Mouse (Mus musculus) bone marrow, adult 2 months (tissue): Measurements from ENCODE around the gene Mios. TPM values are rescaled to one million over a fixed set of nuclear protein-coding genes. Genes with fewer than 3 reads are reported as not detected.
A peak's percentile ranks its signal among the peaks of the same experiment; 100 is the strongest.

Experiments
- H3K27ac ChIP-seq: fragments of 200-500 bp; 2 replicates; pipeline ENCODE4 v1.5.1; 2012; ENCODE audit warnings: low read depth, mild to moderate bottlenecking, control low read depth, inconsistent platforms, low read length; ENCODE audit not compliant: control insufficient read depth, poor library complexity, insufficient read depth
- H3K4me1 ChIP-seq: fragments of 200-500 bp; 2 replicates; pipeline ENCODE4 v1.6.1; 2011; ENCODE audit warnings: low read length; ENCODE audit not compliant: control insufficient read depth, insufficient read depth
- H3K4me3 ChIP-seq: fragments of 200-500 bp; replicated peaks from 2 replicates; pipeline ENCODE3; 2011; ENCODE audit warnings: mild to moderate bottlenecking, low read depth, low read length, control low read depth; ENCODE audit not compliant: control insufficient read depth
- CTCF ChIP-seq: fragments of 200-500 bp; IDR thresholded peaks from 2 replicates; pipeline ENCODE4 v1.5.1; 2011; ENCODE audit warnings: low read length, control low read depth; ENCODE audit not compliant: control insufficient read depth, insufficient read depth
- POLR2A ChIP-seq: fragments of 200-500 bp; IDR thresholded peaks from 2 replicates; pipeline ENCODE4 v1.6.1; 2011; ENCODE audit warnings: low read depth, mild to moderate bottlenecking, control low read depth, low read length, borderline replicate concordance; ENCODE audit not compliant: control insufficient read depth
- WGBS: fragments of 180-500 bp; shearing (Covaris S2); methylation state at CpG from one replicate; pipeline ENCODE4 v1.1.7; 2018; 5-methylcytosine and 5-hydroxymethylcytosine counted together
- polyA plus RNA-seq: library from polyadenylated mRNA; stranded (reverse); fragments of >200 nt; gene quantifications from 2 replicates; pipeline ENCODE4 v1.2.4, GENCODE M21; 2011; ENCODE audit warnings: low replicate concordance; ENCODE audit not compliant: missing spikeins, insufficient read depth, insufficient read length

Mios gene
- 6.1 and 8.8 TPM in 2 replicates for polyA plus RNA-seq

GRCm38 (mm10) chr6:8209047-8209865, at the start of gene Mios:
TSS of gene Mios (plus strand) at chr6:8209222.
- Histone ChIP-seq H3K4me3 (peak within 1 kb of the TSS; percentile 64), H3K4me1 (no peaks in the 10 kb centered on the region; the same call in 1 of the 2 replicates), H3K27ac (peak within 1 kb of the TSS; percentile 91)
- 0 out of 2 replicates have a peak, but pooled peaks have one; percentile 62 for TF ChIP-seq POLR2A
- TF ChIP-seq CTCF = no peak
- WGBS = under 1% methylated on average over 90 of the region's 90 CpGs

GRCm38 (mm10) chr6:8160001-8160400, 49.0 kb upstream of the Mios start:
- Histone ChIP-seq H3K4me3 (no peak overlapping the region), H3K27ac (no peak overlapping the region), H3K4me1 (no peaks in the 10 kb centered on the region)
- TF ChIP-seq POLR2A (no peak), CTCF (no peak)
- WGBS = 52% methylated on average over 2 of the region's 2 CpGs

- no peak for TF ChIP-seq CTCF
- TF ChIP-seq POLR2A = no peak
Observed at GRCm38 (mm10) chr6:8164741-8165140, 44.3 kb upstream of the Mios start.

GRCm38 (mm10) chr6:8172101-8172500, 36.9 kb upstream of the Mios start:
- no peaks in the 10 kb centered on the region for H3K4me1 ChIP-seq
- TF ChIP-seq POLR2A (no peak), CTCF (no peak)
- 83% methylated on average over 1 of the region's 1 CpGs for WGBS
- H3K27ac ChIP-seq = no peak overlapping the region
- no peak overlapping the region for H3K4me3 ChIP-seq

More at GRCm38 (mm10) chr6:8164741-8165140, 44.3 kb upstream of the Mios start:
- Histone ChIP-seq H3K4me1 (no peaks in the 10 kb centered on the region), H3K4me3 (no peak overlapping the region), H3K27ac (no peak overlapping the region)
- 60% methylated on average over 1 of the region's 1 CpGs for WGBS

GRCm38 (mm10) chr6:8174062-8174461, 35.0 kb upstream of the Mios start:
- no peaks in the 10 kb centered on the region for H3K4me1 ChIP-seq
- WGBS = 51% methylated on average over 2 of the region's 2 CpGs
- no peak for TF ChIP-seq CTCF

GRCm38 (mm10) chr6:8175346-8175745, 33.7 kb upstream of the Mios start:
- TF ChIP-seq POLR2A = no peak
- no peak for TF ChIP-seq CTCF
- H3K4me3 ChIP-seq = no peak overlapping the region
- no peak overlapping the region for H3K27ac ChIP-seq
- no peaks in the 10 kb centered on the region for H3K4me1 ChIP-seq
- WGBS = 86% methylated on average over 7 of the region's 7 CpGs

More at GRCm38 (mm10) chr6:8174062-8174461, 35.0 kb upstream of the Mios start:
- Histone ChIP-seq H3K27ac (no peak overlapping the region), H3K4me3 (no peak overlapping the region)

GRCm38 (mm10) chr6:8176116-8176515, 32.9 kb upstream of the Mios start:
- TF ChIP-seq POLR2A = no peak
- TF ChIP-seq CTCF = no peak
- WGBS = 74% methylated on average over 2 of the region's 2 CpGs
- Histone ChIP-seq H3K4me1 (no peaks in the 10 kb centered on the region), H3K27ac (no peak overlapping the region), H3K4me3 (no peak overlapping the region)

GRCm38 (mm10) chr6:8178397-8178941, 30.6 kb upstream of the Mios start:
- 23% methylated on average over 10 of the region's 10 CpGs for WGBS
- TF ChIP-seq POLR2A (no peak), CTCF (no peak)
- Histone ChIP-seq H3K27ac (no peak overlapping the region), H3K4me3 (no peak overlapping the region), H3K4me1 (no peaks in the 10 kb centered on the region)
